Mouse (Mus musculus) ES-Bruce4 (cell line): ENCODE results near the gene Gm36864. TPM values are rescaled to one million over a fixed set of nuclear protein-coding genes. Genes with fewer than 3 reads are reported as not detected.
"Not testable (repeated sequence)": the region's sequence is repeated elsewhere in the genome, so short reads cannot be mapped to it uniquely, and the experiment has no call there.

Source experiments
- H3K27ac ChIP-seq: 2 replicates; pipeline ENCODE4 v1.5.1; 2012; ENCODE audit warnings: low read length, inconsistent platforms; ENCODE audit not compliant: insufficient read depth
- H3K27me3 ChIP-seq: 2 replicates; pipeline ENCODE4 v1.6.1; 2012; ENCODE audit warnings: mild to moderate bottlenecking, low read length, inconsistent platforms; ENCODE audit not compliant: control insufficient read depth, poor library complexity, insufficient read depth, severe bottlenecking
- H3K36me3 ChIP-seq: 2 replicates; pipeline ENCODE4 v1.6.1; 2012; ENCODE audit warnings: inconsistent platforms, mild to moderate bottlenecking, low read length, moderate library complexity; ENCODE audit not compliant: control insufficient read depth, poor library complexity, insufficient read depth, severe bottlenecking
- H3K4me1 ChIP-seq: one replicate; pipeline ENCODE4 v1.8.1; 2011; ENCODE audit warnings: low read length; ENCODE audit not compliant: control insufficient read depth, insufficient read depth
- H3K4me3 ChIP-seq: 2 replicates; pipeline ENCODE4 v1.5.1; 2011; ENCODE audit warnings: low read depth, mild to moderate bottlenecking, low read length
- H3K9ac ChIP-seq: 2 replicates; pipeline ENCODE4 v1.6.1; 2012; ENCODE audit warnings: low read depth, mild to moderate bottlenecking, inconsistent platforms; ENCODE audit not compliant: poor library complexity, severe bottlenecking
- H3K9me3 ChIP-seq: replicated peaks from 2 replicates; pipeline ENCODE4 v1.6.1; 2012; ENCODE audit warnings: mild to moderate bottlenecking, low read length, inconsistent platforms; ENCODE audit not compliant: control insufficient read depth, poor library complexity, insufficient read depth, severe bottlenecking
- CTCF ChIP-seq: IDR thresholded peaks from one replicate; pipeline ENCODE4 v1.8.1; 2011; ENCODE audit warnings: low read depth, low read length
- EP300 ChIP-seq: IDR thresholded peaks from 2 replicates; pipeline ENCODE4 v1.6.1; 2011; ENCODE audit warnings: low read depth, low read length; ENCODE audit not compliant: insufficient read depth
- POLR2A ChIP-seq: IDR thresholded peaks from one replicate; pipeline ENCODE4 v1.8.1; 2011; ENCODE audit warnings: low read length; ENCODE audit not compliant: insufficient read depth
- polyA plus RNA-seq: library from polyadenylated mRNA; stranded (reverse); fragments of >200 nt; gene quantifications from 2 replicates; pipeline ENCODE4 v1.2.4, GENCODE M21; 2011; ENCODE audit warnings: low read depth; ENCODE audit not compliant: missing spikeins, insufficient read depth, insufficient read length

Gene Gm36864
- polyA plus RNA-seq = not detected in 2 replicates

- Histone ChIP-seq H3K4me3 (no peak within 1 kb of the TSS), H3K27ac (no peak within 1 kb of the TSS), H3K9ac (no peak within 1 kb of the TSS), H3K9me3 (no peaks in the 10 kb centered on the region), H3K36me3 (no peaks in the 10 kb centered on the region), H3K4me1 (no peaks in the 10 kb centered on the region), H3K27me3 (no peaks in the 10 kb centered on the region)
- TF ChIP-seq CTCF = no peak
- no peak for TF ChIP-seq POLR2A
- no peak for TF ChIP-seq EP300
These were observed at the start of gene Gm36864 for GRCm38 (mm10) chr7:44235909-44236308. TSS of gene Gm36864 (plus strand) at chr7:44236177.

GRCm38 (mm10) chr7:44186516-44186915 is 49.5 kb upstream of the Gm36864 start:
- not testable (repeated sequence) for H3K36me3 ChIP-seq, H3K4me1 ChIP-seq, H3K27me3 ChIP-seq, H3K27ac ChIP-seq, H3K4me3 ChIP-seq, H3K9me3 ChIP-seq, H3K9ac ChIP-seq

- not testable (repeated sequence) for H3K36me3 ChIP-seq, H3K4me1 ChIP-seq, H3K4me3 ChIP-seq, H3K9ac ChIP-seq, H3K27ac ChIP-seq, H3K9me3 ChIP-seq, H3K27me3 ChIP-seq
These were observed 48.0 kb upstream of the Gm36864 start, which contains the start of gene Klk1b24 for GRCm38 (mm10) chr7:44187936-44188335. TSS of gene Klk1b24 (plus strand) at chr7:44188236.

- not testable (repeated sequence) for H3K9me3 ChIP-seq, H3K27me3 ChIP-seq, H3K36me3 ChIP-seq, H3K4me1 ChIP-seq, H3K4me3 ChIP-seq, H3K27ac ChIP-seq, H3K9ac ChIP-seq
These were observed 42.5 kb upstream of the Gm36864 start for GRCm38 (mm10) chr7:44193466-44193865.

- TF ChIP-seq POLR2A (no peak), CTCF (no peak), EP300 (no peak)
- Histone ChIP-seq H3K27ac (no peak within 1 kb of the TSS), H3K4me1 (no peaks in the 10 kb centered on the region), H3K9me3 (no peaks in the 10 kb centered on the region), H3K4me3 (no peak within 1 kb of the TSS), H3K27me3 (no peaks in the 10 kb centered on the region), H3K36me3 (no peaks in the 10 kb centered on the region), H3K9ac (no peak within 1 kb of the TSS)
These were observed 38.1 kb upstream of the Gm36864 start, which contains the start of gene Klk1b3 for GRCm38 (mm10) chr7:44197891-44198290. TSS of gene Klk1b3 (plus strand) at chr7:44198191.

- not testable (repeated sequence) for H3K9ac ChIP-seq, H3K4me3 ChIP-seq, H3K9me3 ChIP-seq, H3K27ac ChIP-seq, H3K4me1 ChIP-seq, H3K36me3 ChIP-seq, H3K27me3 ChIP-seq
These were observed 28.8 kb upstream of the Gm36864 start, which contains the start of gene Klk1b4 for GRCm38 (mm10) chr7:44207135-44207534. TSS of gene Klk1b4 (plus strand) at chr7:44207435.

- H3K27ac ChIP-seq = no peak overlapping the region
- no peak for TF ChIP-seq POLR2A
- no peak for TF ChIP-seq CTCF
- no peak for TF ChIP-seq EP300
- H3K36me3 ChIP-seq = no peaks in the 10 kb centered on the region
These were observed 27.7 kb upstream of the Gm36864 start for GRCm38 (mm10) chr7:44208307-44208706.

More at GRCm38 (mm10) chr7:44208307-44208706, 27.7 kb upstream of the Gm36864 start:
- no peaks in the 10 kb centered on the region for H3K4me1 ChIP-seq
- no peak overlapping the region for H3K4me3 ChIP-seq
- no peaks in the 10 kb centered on the region for H3K27me3 ChIP-seq
- H3K9me3 ChIP-seq = no peaks in the 10 kb centered on the region
- no peak overlapping the region for H3K9ac ChIP-seq
